Comparison of ENCODE assay signal across 9 mouse cellular contexts in genomic region chr4:82403975-82404651, GRCm38 (mm10).
DNase-seq lines count a peak whose midpoint lies in the region; ATAC-seq and TF ChIP-seq lines count a peak whose summit lies in the region.
"Had no signal": no experiment of that assay in that cellular context is flagged by ENCODE, and none has a peak within 500 bp of the region (broad histone marks: within the 10 kb centered on the region; RNA-seq: fewer than 3 reads in every experiment).

No protein-coding gene starts in this region.

- H3K9ac ChIP-seq in midbrain, embryonic 16.5 days (ENCODE audit: low read depth, low read length), result no peak overlapping the region
- H3K9ac ChIP-seq in heart, embryonic 11.5 days (ENCODE audit: low read depth, low read length), result no peak overlapping the region
- peak overlapping the region; percentile 1; the same call in 1 of the 2 replicates for H3K9ac ChIP-seq in lung, embryonic 16.5 days (ENCODE audit: low read length)
- H3K9ac ChIP-seq: neural tube, embryonic 12.5 days had no signal

- no peak for TF ChIP-seq POLR2A in thymus, adult 2 months (IDR thresholded peaks at IDR 0.05; ENCODE audit: control insufficient read depth, extremely low read depth, insufficient read depth, low read length, poor library complexity)

- peak overlapping the region; percentile 43; the same call in 1 of the 2 replicates for H3K27ac ChIP-seq in midbrain, embryonic 16.5 days (ENCODE audit: low read length)
- H3K27ac ChIP-seq in midbrain, embryonic 10.5 days (replicated peaks), result no peak overlapping the region
- H3K27ac ChIP-seq in heart, embryonic 11.5 days (ENCODE audit: low read depth, low read length), result peak overlapping the region; percentile 59
- peak overlapping the region; percentile 92 for H3K27ac ChIP-seq in lung, embryonic 16.5 days (ENCODE audit: low read length)
- H3K27ac ChIP-seq in thymus, adult 2 months (ENCODE audit: control insufficient read depth, insufficient read depth, low read length), result no peak overlapping the region
- H3K27ac ChIP-seq: neural tube, embryonic 12.5 days had no signal

- 68% methylated on average over 13 of the region's 13 CpGs for WGBS in midbrain, embryonic 16.5 days
- WGBS in midbrain, embryonic 10.5 days, result 82% methylated on average over 13 of the region's 13 CpGs
- WGBS in heart, embryonic 11.5 days (ENCODE audit: insufficient replicate concordance), result 47% methylated on average over 13 of the region's 13 CpGs
- WGBS in lung, embryonic 16.5 days, result 26% methylated on average over 13 of the region's 13 CpGs
- WGBS in thymus, adult 2 months, result 87% methylated on average over 13 of the region's 13 CpGs

- peaks cover 12% of the 10 kb centered on the region for H3K4me1 ChIP-seq in midbrain, embryonic 16.5 days (ENCODE audit: control insufficient read depth, insufficient read depth, low read length)
- peaks cover 46% of the 10 kb centered on the region for H3K4me1 ChIP-seq in midbrain, embryonic 10.5 days
- peaks cover 67% of the 10 kb centered on the region for H3K4me1 ChIP-seq in heart, embryonic 11.5 days (ENCODE audit: control insufficient read depth, insufficient read depth, low read length)
- peaks cover 69% of the 10 kb centered on the region for H3K4me1 ChIP-seq in lung, embryonic 16.5 days (replicated peaks; ENCODE audit: control insufficient read depth, insufficient read depth, low read length)
- no peaks in the 10 kb centered on the region for H3K4me1 ChIP-seq in thymus, adult 2 months (replicated peaks; ENCODE audit: control insufficient read depth, insufficient read depth, low read length)

- TF ChIP-seq CTCF in thymus, adult 2 months (IDR thresholded peaks at IDR 0.05; ENCODE audit: borderline replicate concordance, control insufficient read depth, extremely low read depth, insufficient read depth, low read length, poor library complexity), result no peak

- no peak for DNase-seq in midbrain, embryonic 10.5 days (ENCODE audit: low spot score)
- DNase-seq in cerebellum, postnatal 36 days, result peak; percentile 84 to 85
- DNase-seq in kidney, postnatal 14 days, result peak; percentile 46
- peak; percentile 66 for DNase-seq in testis, postnatal 10 days (ENCODE audit: low spot score)
- no peak for DNase-seq in thymus, adult 2 months

- H3K4me2 ChIP-seq in midbrain, embryonic 16.5 days (ENCODE audit: low read length), result no peak overlapping the region
- peak overlapping the region; percentile 33 for H3K4me2 ChIP-seq in heart, embryonic 11.5 days
- H3K4me2 ChIP-seq in lung, embryonic 16.5 days (ENCODE audit: low read depth, low read length), result peak overlapping the region; percentile 42
- H3K4me2 ChIP-seq: neural tube, embryonic 12.5 days had no signal

- no peaks in the 10 kb centered on the region for H3K27me3 ChIP-seq in midbrain, embryonic 16.5 days (ENCODE audit: control insufficient read depth, insufficient read depth, low read depth, low read length)
- H3K27me3 ChIP-seq in midbrain, embryonic 10.5 days (ENCODE audit: low read depth, poor library complexity, severe bottlenecking), result peaks cover 4% of the 10 kb centered on the region; the same call in 1 of the 2 replicates
- H3K27me3 ChIP-seq in heart, embryonic 11.5 days (ENCODE audit: control insufficient read depth, insufficient read depth, low read length), result no peaks in the 10 kb centered on the region
- no peaks in the 10 kb centered on the region for H3K27me3 ChIP-seq in lung, embryonic 16.5 days (ENCODE audit: control insufficient read depth, insufficient read depth, low read depth, low read length)
- no peaks in the 10 kb centered on the region for H3K27me3 ChIP-seq in thymus, adult 2 months (ENCODE audit: control insufficient read depth, insufficient read depth, low read length)
- H3K27me3 ChIP-seq: neural tube, embryonic 12.5 days had no signal

- H3K36me3 ChIP-seq in midbrain, embryonic 16.5 days (ENCODE audit: control insufficient read depth, insufficient read depth, low read length), result no peaks in the 10 kb centered on the region
- no peaks in the 10 kb centered on the region for H3K36me3 ChIP-seq in midbrain, embryonic 10.5 days
- no peaks in the 10 kb centered on the region for H3K36me3 ChIP-seq in heart, embryonic 11.5 days (ENCODE audit: control insufficient read depth, insufficient read depth, low read length)
- no peaks in the 10 kb centered on the region for H3K36me3 ChIP-seq in lung, embryonic 16.5 days (ENCODE audit: control insufficient read depth, insufficient read depth, low read length)
- no peaks in the 10 kb centered on the region for H3K36me3 ChIP-seq in thymus, adult 2 months (ENCODE audit: control insufficient read depth, insufficient read depth, low read length)
- H3K36me3 ChIP-seq: neural tube, embryonic 12.5 days had no signal

- H3K9me3 ChIP-seq in midbrain, embryonic 16.5 days (replicated peaks; ENCODE audit: control insufficient read depth, low read length, poor library complexity, severe bottlenecking), result no peaks in the 10 kb centered on the region
- no peaks in the 10 kb centered on the region for H3K9me3 ChIP-seq in midbrain, embryonic 10.5 days (replicated peaks)
- H3K9me3 ChIP-seq in heart, embryonic 11.5 days (replicated peaks; ENCODE audit: control insufficient read depth, low read length), result no peaks in the 10 kb centered on the region
- H3K9me3 ChIP-seq in lung, embryonic 16.5 days (ENCODE audit: control insufficient read depth, low read length), result no peaks in the 10 kb centered on the region
- H3K9me3 ChIP-seq: neural tube, embryonic 12.5 days had no signal

- H3K4me3 ChIP-seq in midbrain, embryonic 16.5 days (ENCODE audit: low read depth, low read length), result no peak overlapping the region
- H3K4me3 ChIP-seq in midbrain, embryonic 10.5 days, result no peak overlapping the region
- H3K4me3 ChIP-seq in heart, embryonic 11.5 days (ENCODE audit: low read depth, low read length), result no peak overlapping the region
- H3K4me3 ChIP-seq in lung, embryonic 16.5 days (ENCODE audit: low read length), result no peak overlapping the region
- no peak overlapping the region for H3K4me3 ChIP-seq in thymus, adult 2 months (ENCODE audit: control insufficient read depth, insufficient read depth, low read length)
- H3K4me3 ChIP-seq: neural tube, embryonic 12.5 days had no signal

- ATAC-seq in midbrain, embryonic 16.5 days, result peak; percentile 55; the same call in 1 of the 2 replicates
- ATAC-seq in heart, embryonic 11.5 days (replicated peaks; ENCODE audit: insufficient number of reproducible peaks, low FRiP score, low TSS enrichment), result 0 out of 2 replicates have a peak, but pooled peaks have one; percentile 21
- ATAC-seq in lung, embryonic 16.5 days (ENCODE audit: low read depth), result peak; percentile 77

Comparison
In these comparisons a context has a peak if more than half of its experiments do, and no peak if none do; other contexts are left out.
1. H3K27ac ChIP-seq: peak in midbrain, embryonic 16.5 days (single experiment), heart, embryonic 11.5 days (single experiment) and lung, embryonic 16.5 days (single experiment); none in midbrain, embryonic 10.5 days (single experiment) and thymus, adult 2 months (single experiment).
2. ATAC-seq: peak in every context shown above with its lines; median percentile 77 in lung, embryonic 16.5 days; 55 in midbrain, embryonic 16.5 days; 21 in heart, embryonic 11.5 days.
3. DNase-seq: peak in cerebellum, postnatal 36 days (2 of 2), kidney, postnatal 14 days (single experiment) and testis, postnatal 10 days (single experiment); none in midbrain, embryonic 10.5 days (single experiment) and thymus, adult 2 months (single experiment).